Mouse (Mus musculus) CH12.LX (cell line): ENCODE measurements around the gene Cwc25. TPM values are rescaled to one million over a fixed set of nuclear protein-coding genes. Genes with fewer than 3 reads are reported as not detected.

Experiments
- DNase-seq: peaks from one replicate; pipeline ENCODE4 v3.0.0-alpha.2; 2013; ENCODE audit errors: extremely low read depth
- H3K27ac ChIP-seq: 2 replicates; pipeline ENCODE4 v1.5.1; 2012; ENCODE audit warnings: low read depth, mild to moderate bottlenecking, control low read depth, moderate library complexity; ENCODE audit not compliant: insufficient read depth
- H3K27me3 ChIP-seq: replicated peaks from 2 replicates; pipeline ENCODE3; 2012; ENCODE audit warnings: inconsistent platforms
- H3K36me3 ChIP-seq, 2 experiments: replicated peaks in 1 of 2; 2 replicates each; pipeline versions ENCODE3 to v1.6.1; 2012; ENCODE audit warnings: inconsistent platforms in 1 of 2, low read length in 1 of 2, mild to moderate bottlenecking in 1 of 2, mixed read lengths in 1 of 2, moderate library complexity in 1 of 2; ENCODE audit not compliant: control insufficient read depth in 1 of 2, insufficient read depth in 1 of 2
- H3K4me1 ChIP-seq, 2 experiments: 2 replicates each; pipeline ENCODE4 v1.6.1; 2012; ENCODE audit warnings: inconsistent platforms in 1 of 2, moderate library complexity in 1 of 2; ENCODE audit not compliant: insufficient read depth in 2 of 2, control insufficient read depth in 1 of 2
- H3K4me2 ChIP-seq: 2 replicates; pipeline ENCODE4 v1.6.1; 2012; ENCODE audit warnings: low read depth, mild to moderate bottlenecking, control low read depth; ENCODE audit not compliant: poor library complexity, insufficient read depth, severe bottlenecking
- H3K4me3 ChIP-seq, 3 experiments: fragments of 150-350 bp in 1 of 3; sonication (generic) in 1 of 3; replicated peaks in 1 of 3; 2 replicates each; pipeline versions ENCODE3 to v1.5.1; 2011 to 2012; ENCODE audit warnings: low read depth in 2 of 3, low read length in 2 of 3, mild to moderate bottlenecking in 2 of 3, moderate library complexity in 2 of 3, control low read depth in 1 of 3, improper control_type of control experiment in 1 of 3, inconsistent platforms in 1 of 3, mixed read lengths in 1 of 3; ENCODE audit not compliant: poor library complexity in 1 of 3
- H3K79me2 ChIP-seq: replicated peaks from 2 replicates; pipeline ENCODE4 v1.6.1; 2012; ENCODE audit warnings: mild to moderate bottlenecking, moderate library complexity; ENCODE audit not compliant: control insufficient read depth, poor library complexity, insufficient read depth, severe bottlenecking; ENCODE audit errors: extremely low read depth
- H3K9ac ChIP-seq: 2 replicates; pipeline ENCODE4 v1.6.1; 2012; ENCODE audit warnings: low read depth, mild to moderate bottlenecking, control low read depth, moderate library complexity; ENCODE audit not compliant: insufficient read depth
- H3K9me3 ChIP-seq: replicated peaks from 2 replicates; pipeline ENCODE3; 2012; ENCODE audit warnings: low read length, inconsistent platforms, mixed read lengths
- BHLHE40 ChIP-seq: IDR thresholded peaks from 2 replicates; pipeline ENCODE4 v1.6.1; 2011; ENCODE audit warnings: mild to moderate bottlenecking, low read depth, low read length, improper control_type of control experiment
- CTCF ChIP-seq, 2 experiments: IDR thresholded peaks in 1 of 2; conservative IDR thresholded peaks in 1 of 2; 2 replicates each; pipeline ENCODE4 v1.5.1; 2011 to 2012; ENCODE audit warnings: low read depth in 2 of 2, low read length in 2 of 2, improper control_type of control experiment in 1 of 2, inconsistent platforms in 1 of 2, mild to moderate bottlenecking in 1 of 2, moderate library complexity in 1 of 2
- E2F4 ChIP-seq: IDR thresholded peaks from 2 replicates; pipeline ENCODE4 v1.6.1; 2011; ENCODE audit warnings: low read depth, low read length, improper control_type of control experiment; ENCODE audit not compliant: insufficient replicate concordance
- ELF1 ChIP-seq: IDR thresholded peaks from 2 replicates; pipeline ENCODE4 v1.6.1; 2014; ENCODE audit warnings: low read depth, mild to moderate bottlenecking, inconsistent platforms, low read length, improper control_type of control experiment
- EP300 ChIP-seq: IDR thresholded peaks from 2 replicates; pipeline ENCODE4 v1.6.1; 2011; ENCODE audit warnings: low read length, improper control_type of control experiment
- GABPA ChIP-seq: IDR thresholded peaks from 2 replicates; pipeline ENCODE4 v1.6.1; 2012; ENCODE audit warnings: low read depth, low read length, improper control_type of control experiment, inconsistent platforms; ENCODE audit not compliant: insufficient replicate concordance
- HCFC1 ChIP-seq: IDR thresholded peaks from 2 replicates; pipeline ENCODE4 v1.6.1; 2012; ENCODE audit warnings: low read depth, mild to moderate bottlenecking, inconsistent platforms, low read length, improper control_type of control experiment
- JUN ChIP-seq: IDR thresholded peaks from 2 replicates; pipeline ENCODE4 v1.6.1; 2011; ENCODE audit warnings: low read depth, mild to moderate bottlenecking, low read length, improper control_type of control experiment, moderate library complexity; ENCODE audit not compliant: insufficient read depth
- JUND ChIP-seq: conservative IDR thresholded peaks from 2 replicates; pipeline ENCODE4 v1.6.1; 2011; ENCODE audit warnings: low read depth, low read length, improper control_type of control experiment
- KAT2A ChIP-seq: IDR thresholded peaks from 2 replicates; pipeline ENCODE4 v1.6.1; 2012; ENCODE audit warnings: low read length, improper control_type of control experiment, inconsistent platforms; ENCODE audit not compliant: insufficient replicate concordance
- MAX ChIP-seq: IDR thresholded peaks from 2 replicates; pipeline ENCODE4 v1.6.1; 2011; ENCODE audit warnings: low read length, improper control_type of control experiment
- MAZ ChIP-seq: IDR thresholded peaks from 2 replicates; pipeline ENCODE4 v1.6.1; 2012; ENCODE audit warnings: low read depth, mild to moderate bottlenecking, inconsistent platforms, low read length, improper control_type of control experiment, moderate library complexity
- MEF2A ChIP-seq: IDR thresholded peaks from 2 replicates; pipeline ENCODE4 v1.6.1; 2014; ENCODE audit warnings: low read depth, mild to moderate bottlenecking, inconsistent platforms, low read length, improper control_type of control experiment, borderline replicate concordance
- MXI1 ChIP-seq: IDR thresholded peaks from 2 replicates; pipeline ENCODE4 v1.6.1; 2011; ENCODE audit warnings: mild to moderate bottlenecking, low read depth, low read length, improper control_type of control experiment
- MYC ChIP-seq: IDR thresholded peaks from 2 replicates; pipeline ENCODE4 v1.6.1; 2011; ENCODE audit warnings: low read depth, mild to moderate bottlenecking, improper control_type of control experiment, low read length
- NELFE ChIP-seq: IDR thresholded peaks from 2 replicates; pipeline ENCODE4 v1.6.1; 2011; ENCODE audit warnings: low read depth, low read length, improper control_type of control experiment
- NRF1 ChIP-seq: IDR thresholded peaks from 2 replicates; pipeline ENCODE4 v1.6.1; 2014; ENCODE audit warnings: low read depth, mild to moderate bottlenecking, inconsistent platforms, low read length, improper control_type of control experiment, moderate library complexity
- POLR2A ChIP-seq: IDR thresholded peaks from 2 replicates; pipeline ENCODE4 v1.6.1; 2011; ENCODE audit warnings: low read depth, mild to moderate bottlenecking, improper control_type of control experiment, low read length
- POLR2AphosphoS2 ChIP-seq: IDR thresholded peaks from 2 replicates; pipeline ENCODE4 v1.6.1; 2011; ENCODE audit warnings: low read depth, low read length, improper control_type of control experiment
- RAD21 ChIP-seq: IDR thresholded peaks from 2 replicates; pipeline ENCODE4 v1.6.1; 2011; ENCODE audit warnings: low read depth, mild to moderate bottlenecking, low read length, improper control_type of control experiment, moderate library complexity
- RCOR1 ChIP-seq: conservative IDR thresholded peaks from 2 replicates; pipeline ENCODE4 v1.6.1; 2012; ENCODE audit warnings: low read depth, mild to moderate bottlenecking, inconsistent platforms, low read length, improper control_type of control experiment
- SIN3A ChIP-seq: IDR thresholded peaks from 2 replicates; pipeline ENCODE4 v1.6.1; 2012; ENCODE audit warnings: low read length, improper control_type of control experiment, inconsistent platforms
- SMC3 ChIP-seq: IDR thresholded peaks from 2 replicates; pipeline ENCODE4 v1.6.1; 2011; ENCODE audit warnings: low read depth, low read length, improper control_type of control experiment
- TBP ChIP-seq: conservative IDR thresholded peaks from 2 replicates; pipeline ENCODE4 v1.6.1; 2011; ENCODE audit warnings: low read depth, low read length, improper control_type of control experiment
- TCF12 ChIP-seq: IDR thresholded peaks from 2 replicates; pipeline ENCODE4 v1.6.1; 2014; ENCODE audit warnings: low read depth, mild to moderate bottlenecking, inconsistent platforms, low read length, improper control_type of control experiment
- UBTF ChIP-seq: IDR thresholded peaks from 2 replicates; pipeline ENCODE4 v1.6.1; 2012; ENCODE audit warnings: low read depth, mild to moderate bottlenecking, inconsistent platforms, low read length, improper control_type of control experiment, moderate library complexity
- USF1 ChIP-seq: IDR thresholded peaks from 2 replicates; pipeline ENCODE4 v1.6.1; 2014; ENCODE audit warnings: low read depth, mild to moderate bottlenecking, inconsistent platforms, low read length, improper control_type of control experiment
- USF2 ChIP-seq: conservative IDR thresholded peaks from 2 replicates; pipeline ENCODE4 v1.6.1; 2011; ENCODE audit warnings: low read depth, low read length, improper control_type of control experiment
- ZKSCAN1 ChIP-seq: IDR thresholded peaks from 2 replicates; pipeline ENCODE4 v1.6.1; 2012; ENCODE audit warnings: low read depth, inconsistent platforms, low read length, improper control_type of control experiment, borderline replicate concordance
- ZMIZ1 ChIP-seq: IDR thresholded peaks from 2 replicates; pipeline ENCODE4 v1.6.1; 2012; ENCODE audit warnings: low read depth, mild to moderate bottlenecking, inconsistent platforms, low read length, improper control_type of control experiment
- ZNF384 ChIP-seq: IDR thresholded peaks from 2 replicates; pipeline ENCODE4 v1.6.1; 2012; ENCODE audit warnings: low read depth, low read length, improper control_type of control experiment, inconsistent platforms
- dilution Hi-C: fragments of 300-500 bp; cut with MboI; formaldehyde crosslinking; loops from 2 replicates; pipeline ENCODE4 v1.14.3; 2020; ENCODE audit warnings: low sequenced_read_pairs; ENCODE audit not compliant: extremely low pct_unique_long_range_greater_than_20kb, extremely low pct_ligation_motif_present
- in situ Hi-C: fragments of 300-500 bp; cut with MboI; formaldehyde crosslinking; loops from 3 replicates; pipeline ENCODE4 v1.14.3; 2019; ENCODE audit warnings: low sequenced_read_pairs, low pct_ligation_motif_present, low pct_unique_long_range_greater_than_20kb, mixed read lengths
- polyA plus RNA-seq: library from polyadenylated mRNA; unstranded; fragments of >175 nt; gene quantifications from 2 replicates; pipeline ENCODE4 v1.2.1, GENCODE M21; 2012; ENCODE audit warnings: low read depth; ENCODE audit not compliant: insufficient read length
- total RNA-seq, 2 experiments: library from RNA; depleted of rRNA; stranded (reverse); fragments of 300-350 nt in 1 of 2; fragments of >200 nt in 1 of 2; gene quantifications; 2 replicates each; pipeline ENCODE4 v1.2.3; 2012 to 2014

The Cwc25 gene
- total and polyA plus RNA-seq, 3 experiments, result 16.7 to 21.5 (median 19.6) TPM

GRCm38 (mm10) chr11:97799994-97800690 is 33.8 kb upstream of the Cwc25 start (continued):
- TF ChIP-seq ZMIZ1, result peak; percentile 83; the same call in 1 of the 2 replicates
- TF ChIP-seq TCF12, result peak; percentile 26; the same call in 1 of the 2 replicates
- no peak for TF ChIP-seq BHLHE40
- peak; percentile 57 for TF ChIP-seq POLR2A
- no peak for TF ChIP-seq NRF1
- no peak for TF ChIP-seq RCOR1
- TF ChIP-seq HCFC1, result no peak
- peak; percentile 58; the same call in 1 of the 2 replicates for TF ChIP-seq NELFE
- TF ChIP-seq RAD21, result no peak
- no peak for TF ChIP-seq JUND
- no peak for TF ChIP-seq MXI1
- TF ChIP-seq, all 38 proteins: peak for 11

- H3K79me2 ChIP-seq, result no peaks in the 10 kb centered on the region
- H3K9me3 ChIP-seq, result no peaks in the 10 kb centered on the region
- H3K4me1 ChIP-seq, result peaks cover 14 to 49% of the 10 kb centered on the region in 2 experiments
- in situ Hi-C loops (loop anchor here (5.0 kb wide), 3 partner anchors 43 to 188 kb away; partner anchors contain the start of genes B230217C12Rik, Fbxo47 and Plxdc1), dilution Hi-C loops (no loop called here)
- peak overlapping the region; percentile 46 for H3K4me2 ChIP-seq
- H3K4me3 ChIP-seq, result peak overlapping the region; percentile 79 to 90 (median 90)
- DNase-seq, result peak; percentile 79
- H3K27me3 ChIP-seq, result no peaks in the 10 kb centered on the region
- H3K9ac ChIP-seq, result peak overlapping the region; percentile 83
- H3K36me3 ChIP-seq, result peaks cover 0 to 5% of the 10 kb centered on the region in 2 experiments
- peak overlapping the region; percentile 83 for H3K27ac ChIP-seq
- TF ChIP-seq MEF2A (no peak), ZKSCAN1 (no peak), E2F4 (no peak), USF2 (no peak), SIN3A (peak; percentile 69; the same call in 1 of the 2 replicates), USF1 (no peak), MXI1 (peak; percentile 71; the same call in 1 of the 2 replicates), ELF1 (0 out of 2 replicates have a peak, but pooled peaks have one; percentile 7), TBP (no peak), MAZ (0 out of 2 replicates have a peak, but pooled peaks have one; percentile 13), MAX (no peak; the same call in none of the 2 replicates), POLR2AphosphoS2 (peak; percentile 70; the same call in 1 of the 2 replicates), BHLHE40 (peak; percentile 88), JUND (no peak), UBTF (peak; percentile 80), RAD21 (no peak), KAT2A (0 out of 2 replicates have a peak, but pooled peaks have one; percentile 9), JUN (no peak), ZNF384 (no peak), NELFE (peak; percentile 48), HCFC1 (no peak), TCF12 (peak; percentile 68; the same call in 1 of the 2 replicates), SMC3 (no peak), NRF1 (peak; percentile 16; the same call in 1 of the 2 replicates), MYC (no peak), CTCF (conservative IDR thresholded peaks at IDR 0.05 in 1 of 2, IDR thresholded peaks at IDR 0.05 in 1 of 2; ENCODE audit: low read depth in 2 of 2, low read length in 2 of 2) (no peak), GABPA (no peak), EP300 (no peak)
These were observed 33.0 kb upstream of the Cwc25 start for GRCm38 (mm10) chr11:97799146-97799993.
